Mouse (Mus musculus) midbrain, embryonic 15.5 days (tissue): Measurements from ENCODE around the gene Wfikkn1. TPM values are rescaled to one million over a fixed set of nuclear protein-coding genes. Genes with fewer than 3 reads are reported as not detected.

Experiments
- ATAC-seq: fragments of 200-750 bp; cut with Nextera tagmentation; replicated peaks from 2 replicates; pipeline ENCODE4 v1.8.0; 2017; ENCODE audit warnings: moderate TSS enrichment
- H3K27ac ChIP-seq: fragments of 300-500 bp; sonication (generic); 2 replicates; pipeline ENCODE4 v1.5.1; 2015; ENCODE audit warnings: mild to moderate bottlenecking, inconsistent platforms
- H3K27me3 ChIP-seq: fragments of 300-500 bp; sonication (generic); replicated peaks from 2 replicates; pipeline ENCODE4 v1.6.1; 2015; ENCODE audit warnings: inconsistent platforms
- H3K36me3 ChIP-seq: fragments of 300-500 bp; sonication (generic); replicated peaks from 2 replicates; pipeline ENCODE4 v1.6.1; 2015; ENCODE audit warnings: inconsistent platforms
- H3K4me1 ChIP-seq: fragments of 300-500 bp; sonication (generic); 2 replicates; pipeline ENCODE4 v1.6.1; 2015; ENCODE audit warnings: inconsistent platforms
- H3K4me2 ChIP-seq: fragments of 300-500 bp; sonication (generic); 2 replicates; pipeline ENCODE4 v1.6.1; 2015; ENCODE audit warnings: inconsistent platforms, mild to moderate bottlenecking, moderate library complexity
- H3K4me3 ChIP-seq: fragments of 300-500 bp; sonication (generic); 2 replicates; pipeline ENCODE4 v1.5.1; 2015; ENCODE audit warnings: mild to moderate bottlenecking, inconsistent platforms
- H3K9ac ChIP-seq: fragments of 300-500 bp; sonication (generic); 2 replicates; pipeline ENCODE4 v1.6.1; 2015; ENCODE audit warnings: mild to moderate bottlenecking, inconsistent platforms
- H3K9me3 ChIP-seq: fragments of 300-500 bp; sonication (generic); 2 replicates; pipeline ENCODE4 v1.6.1; 2016; ENCODE audit warnings: inconsistent platforms
- WGBS: fragments of 180-500 bp; shearing (Covaris S2); methylation state at CpG from one replicate; pipeline ENCODE4 v1.1.7; 2015; ENCODE audit warnings: mixed read lengths; 5-methylcytosine and 5-hydroxymethylcytosine counted together
- polyA plus RNA-seq: library from polyadenylated mRNA; unstranded; fragments of >200 nt; fragmentation: Nextera tagmentation; extraction: Ambion mirVana; gene quantifications from 2 replicates; pipeline ENCODE4 v1.2.1, GENCODE M21; 2015

Gene Wfikkn1
- polyA plus RNA-seq, 1 experiment from 2014 or later: 0.54 TPM

DNA sequence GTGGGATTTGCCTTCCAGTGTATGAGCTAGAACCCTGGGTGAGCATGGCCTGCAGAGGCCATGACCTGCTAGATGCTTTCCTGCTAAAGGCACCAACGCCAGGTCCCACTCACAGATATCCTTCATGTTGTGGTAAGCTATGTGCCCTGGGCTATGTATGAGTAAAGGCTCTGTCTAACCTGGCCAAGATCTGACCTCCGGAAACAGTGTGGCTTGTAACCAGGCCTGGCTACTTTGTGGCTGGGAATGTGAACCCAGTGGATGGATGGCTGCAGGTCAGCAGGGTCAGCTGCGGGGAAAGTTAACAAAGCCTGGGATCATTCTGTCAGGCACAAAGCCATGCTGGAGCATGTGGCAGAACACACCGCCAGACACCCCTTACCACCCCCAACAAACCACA, 1.0 kb upstream of the Wfikkn1 start:
- H3K27ac ChIP-seq: peak overlapping the region; percentile 51
- no peak overlapping the region for H3K4me2 ChIP-seq
- H3K9me3 ChIP-seq: no peaks in the 10 kb centered on the region
- peaks cover 35% of the 10 kb centered on the region for H3K4me1 ChIP-seq
- no peak for ATAC-seq
- H3K4me3 ChIP-seq: no peak overlapping the region
- no peaks in the 10 kb centered on the region for H3K27me3 ChIP-seq
- H3K9ac ChIP-seq: no peak overlapping the region; the same call in 1 of the 2 replicates
- 18% methylated on average over 4 of the region's 4 CpGs for WGBS
- peaks cover 12% of the 10 kb centered on the region; the same call in 1 of the 2 replicates for H3K36me3 ChIP-seq

- H3K27me3 ChIP-seq: no peaks in the 10 kb centered on the region
- peaks cover 12% of the 10 kb centered on the region; the same call in 1 of the 2 replicates for H3K36me3 ChIP-seq
- H3K4me2 ChIP-seq: no peak overlapping the region
- ATAC-seq: no peak
- peaks cover 41% of the 10 kb centered on the region for H3K4me1 ChIP-seq
- peak overlapping the region; percentile 10; the same call in 1 of the 2 replicates for H3K9ac ChIP-seq
- H3K4me3 ChIP-seq: no peak overlapping the region
- no peaks in the 10 kb centered on the region for H3K9me3 ChIP-seq
- 10% methylated on average over 5 of the region's 5 CpGs for WGBS
- peak overlapping the region; percentile 51; the same call in 1 of the 2 replicates for H3K27ac ChIP-seq
Observed at GRCm38 (mm10) chr17:25880913-25881641, 419 bp upstream of the Wfikkn1 start.

- Histone ChIP-seq H3K27me3 (no peaks in the 10 kb centered on the region), H3K27ac (no peak overlapping the region)
Observed at GRCm38 (mm10) chr17:25879750-25880149, 908 bp downstream of the Wfikkn1 start.

GRCm38 (mm10) chr17:25879261-25879660, 1.4 kb downstream of the Wfikkn1 start:
- WGBS: 29% methylated on average over 4 of the region's 4 CpGs
- Histone ChIP-seq H3K27me3 (no peaks in the 10 kb centered on the region), H3K9ac (no peak overlapping the region), H3K4me3 (no peak overlapping the region), H3K4me2 (no peak overlapping the region), H3K9me3 (no peaks in the 10 kb centered on the region), H3K27ac (no peak overlapping the region), H3K36me3 (peaks cover 12% of the 10 kb centered on the region; the same call in 1 of the 2 replicates), H3K4me1 (peaks cover 39% of the 10 kb centered on the region)
- no peak for ATAC-seq

More at GRCm38 (mm10) chr17:25879750-25880149, 908 bp downstream of the Wfikkn1 start:
- Histone ChIP-seq H3K9ac (no peak overlapping the region), H3K4me2 (no peak overlapping the region), H3K4me1 (peaks cover 38% of the 10 kb centered on the region), H3K9me3 (no peaks in the 10 kb centered on the region), H3K4me3 (no peak overlapping the region), H3K36me3 (peaks cover 12% of the 10 kb centered on the region; the same call in 1 of the 2 replicates)
- no peak for ATAC-seq
- WGBS: 62% methylated on average over 8 of the region's 8 CpGs

- 83% methylated on average over 19 of the region's 19 CpGs for WGBS
- no peak overlapping the region for H3K4me3 ChIP-seq
Observed at GRCm38 (mm10) chr17:25878611-25879180, 2.0 kb downstream of the Wfikkn1 start.

GRCm38 (mm10) chr17:25877741-25878610, 2.7 kb downstream of the Wfikkn1 start:
- no peaks in the 10 kb centered on the region for H3K9me3 ChIP-seq
- H3K9ac ChIP-seq: no peak overlapping the region; the same call in 1 of the 2 replicates
- H3K27ac ChIP-seq: no peak overlapping the region
- 91% methylated on average over 32 of the region's 32 CpGs for WGBS
- ATAC-seq: no peak
- H3K4me1 ChIP-seq: peaks cover 44% of the 10 kb centered on the region
- no peak overlapping the region for H3K4me2 ChIP-seq
- H3K36me3 ChIP-seq: 0 out of 2 replicates have a peak, but pooled peaks cover 7% of the 10 kb centered on the region
- H3K27me3 ChIP-seq: no peaks in the 10 kb centered on the region
- H3K4me3 ChIP-seq: no peak overlapping the region

More at GRCm38 (mm10) chr17:25878611-25879180, 2.0 kb downstream of the Wfikkn1 start:
- H3K36me3 ChIP-seq: 0 out of 2 replicates have a peak, but pooled peaks cover 12% of the 10 kb centered on the region
- H3K9me3 ChIP-seq: no peaks in the 10 kb centered on the region
- H3K4me1 ChIP-seq: peaks cover 44% of the 10 kb centered on the region
- no peak for ATAC-seq
- H3K27me3 ChIP-seq: no peaks in the 10 kb centered on the region
- H3K9ac ChIP-seq: no peak overlapping the region
- no peak overlapping the region for H3K4me2 ChIP-seq
- no peak overlapping the region for H3K27ac ChIP-seq

DNA sequence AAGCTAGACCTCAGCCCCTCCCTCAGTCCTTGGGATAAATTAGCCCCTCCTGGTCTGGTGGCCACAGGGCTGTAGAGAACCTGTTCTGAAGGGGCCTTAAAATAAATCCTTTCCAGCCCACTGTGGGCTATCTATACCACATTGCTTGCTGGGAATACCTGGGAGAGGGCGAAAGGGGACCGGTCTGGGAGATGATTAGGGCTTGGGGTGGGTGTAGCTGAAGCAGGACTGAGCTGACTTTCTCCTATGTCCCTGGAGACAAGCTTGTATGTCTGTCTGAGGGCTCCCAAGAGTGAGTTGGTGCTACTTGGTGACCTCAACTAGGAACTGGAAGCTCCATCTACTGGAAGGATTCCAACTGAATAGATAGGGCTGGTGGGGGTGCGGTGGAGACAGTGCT, 3.6 kb downstream of the Wfikkn1 start:
- Histone ChIP-seq H3K9ac (no peak overlapping the region), H3K4me2 (peak overlapping the region; percentile 95)
- 94% methylated on average over 3 of the region's 3 CpGs for WGBS

GRCm38 (mm10) chr17:25876347-25876915, 4.2 kb downstream of the Wfikkn1 start:
- Histone ChIP-seq H3K4me2 (peak overlapping the region; percentile 95), H3K9me3 (no peaks in the 10 kb centered on the region), H3K27ac (peak overlapping the region; percentile 99), H3K36me3 (0 out of 2 replicates have a peak, but pooled peaks cover 7% of the 10 kb centered on the region), H3K4me1 (peaks cover 32% of the 10 kb centered on the region), H3K9ac (peak overlapping the region; percentile 99), H3K4me3 (peak overlapping the region; percentile 92), H3K27me3 (no peaks in the 10 kb centered on the region)
- no peak for ATAC-seq
- WGBS: 57% methylated on average over 10 of the region's 10 CpGs

More for the DNA sequence above, 3.6 kb downstream of the Wfikkn1 start:
- ATAC-seq: no peak
- H3K27ac ChIP-seq: no peak overlapping the region
- H3K27me3 ChIP-seq: no peaks in the 10 kb centered on the region
- peaks cover 36% of the 10 kb centered on the region for H3K4me1 ChIP-seq
- 0 out of 2 replicates have a peak, but pooled peaks cover 7% of the 10 kb centered on the region for H3K36me3 ChIP-seq
- no peak overlapping the region for H3K4me3 ChIP-seq
- no peaks in the 10 kb centered on the region for H3K9me3 ChIP-seq

- H3K27me3 ChIP-seq: no peaks in the 10 kb centered on the region
- H3K9ac ChIP-seq: peak overlapping the region; percentile 99
- peaks cover 24% of the 10 kb centered on the region for H3K4me1 ChIP-seq
- H3K36me3 ChIP-seq: 0 out of 2 replicates have a peak, but pooled peaks cover 7% of the 10 kb centered on the region
- ATAC-seq: peak; percentile 93
- WGBS: 1% methylated on average over 59 of the region's 59 CpGs
- peak overlapping the region; percentile 99 for H3K27ac ChIP-seq
- peak overlapping the region; percentile 95 for H3K4me2 ChIP-seq
- peak overlapping the region; percentile 92 for H3K4me3 ChIP-seq
- no peaks in the 10 kb centered on the region for H3K9me3 ChIP-seq
Observed at GRCm38 (mm10) chr17:25875171-25876136, 5.2 kb downstream of the Wfikkn1 start.

DNA sequence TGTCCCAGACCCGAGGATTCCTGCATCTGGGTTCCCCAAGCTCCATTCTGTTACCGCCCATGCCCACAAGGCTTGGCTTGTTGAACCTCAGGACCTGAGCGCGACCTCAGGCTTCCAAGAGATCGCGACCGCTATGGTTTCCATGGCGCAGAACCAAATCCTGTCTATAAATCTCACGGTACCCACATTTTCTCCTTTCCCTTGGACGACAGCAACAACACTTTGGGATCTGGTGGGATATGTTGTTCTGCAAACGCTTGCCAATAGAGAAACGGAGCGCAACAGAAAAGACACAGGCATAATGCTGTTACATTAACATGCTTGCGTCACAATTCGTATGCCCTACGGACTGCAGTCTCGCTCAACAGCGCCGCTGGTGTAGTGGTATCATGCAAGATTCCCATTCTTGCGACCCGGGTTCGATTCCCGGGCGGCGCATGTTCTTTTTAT, 5.9 kb downstream of the Wfikkn1 start, which contains the start of gene Mettl26:
Gene Mettl26, plus strand, starts transcription at position 354 of the 450 bp plus-strand sequence.
- Histone ChIP-seq H3K9ac (peak within 1 kb of the TSS; percentile 99), H3K36me3 (0 out of 2 replicates have a peak, but pooled peaks cover 7% of the 10 kb centered on the region), H3K4me1 (peaks cover 20% of the 10 kb centered on the region), H3K9me3 (no peaks in the 10 kb centered on the region), H3K27me3 (no peaks in the 10 kb centered on the region), H3K4me2 (peak within 1 kb of the TSS; percentile 95), H3K4me3 (peak within 1 kb of the TSS; percentile 92), H3K27ac (peak within 1 kb of the TSS; percentile 99)
- peak; percentile 73 for ATAC-seq
- WGBS: under 1% methylated on average over 25 of the region's 25 CpGs
